Mouse (Mus musculus): Measurements from ENCODE around the gene Diras2.
A peak's percentile ranks its signal among the peaks of the same experiment; 100 is the strongest.

DNA sequence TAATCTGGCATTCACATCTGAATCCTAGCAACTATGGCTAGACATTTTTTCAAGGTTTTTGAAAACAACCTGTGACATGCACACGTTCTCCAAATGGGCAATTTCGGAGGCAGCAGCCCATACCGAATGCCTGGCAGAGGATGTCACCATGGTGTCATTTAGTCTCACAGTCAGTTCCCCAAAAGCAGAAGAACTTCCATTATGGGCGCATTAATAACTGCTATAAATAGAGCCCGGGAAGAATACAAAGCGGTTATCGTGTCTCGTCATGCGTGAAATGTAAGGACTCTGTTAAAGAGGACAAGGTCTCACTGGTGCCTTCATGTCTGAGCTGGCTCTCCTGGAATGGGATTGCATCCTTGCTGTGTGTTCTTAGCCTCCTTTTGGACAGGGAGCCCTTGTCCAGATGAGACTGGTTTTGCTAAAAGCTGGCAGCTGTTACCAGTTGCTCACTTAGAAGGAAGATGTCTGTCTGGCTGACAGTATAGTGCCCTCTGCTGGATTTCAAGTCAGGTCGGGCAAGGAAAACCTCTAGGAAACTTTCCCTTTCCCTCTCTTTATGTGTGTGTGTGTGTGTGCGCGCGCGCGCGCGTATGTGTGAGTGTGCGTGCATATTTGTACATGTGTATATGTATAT is 34.1 kb upstream of the Diras2 start:
- TF ChIP-seq EP300 (IDR thresholded peaks at IDR 0.05; ENCODE audit: low read depth) (no peak), CTCF (IDR thresholded peaks at IDR 0.05; ENCODE audit: low read depth) (peak; percentile 56)
